Mouse (Mus musculus) forebrain, postnatal 0 days (tissue): ENCODE measurements at regions not wholly inside any gene's neighbourhood (a gene's known extent, or its start where the extent isn't known, plus 50 kb on each side); places are given as distances from the start of the nearest gene placed in this dataset.

Experiments used
- ATAC-seq: fragments of 200-750 bp; cut with Nextera tagmentation; 2 replicates; pipeline ENCODE4 v1.8.0; 2017; ENCODE audit warnings: mild to moderate bottlenecking, moderate library complexity
- DNase-seq: peaks from one replicate; pipeline ENCODE4 v3.0.0-alpha.2; 2015
- H3K27ac ChIP-seq: fragments of 300-500 bp; sonication (generic); 2 replicates; pipeline ENCODE4 v1.5.1; 2014; ENCODE audit warnings: low read depth, mild to moderate bottlenecking, antibody characterized with exemption, low read length, moderate library complexity, mixed read lengths
- H3K27me3 ChIP-seq: fragments of 300-500 bp; sonication (generic); 2 replicates; pipeline ENCODE4 v1.6.1; 2014; ENCODE audit warnings: mild to moderate bottlenecking, low read length, mixed read lengths; ENCODE audit not compliant: insufficient read depth
- H3K36me3 ChIP-seq: fragments of 300-500 bp; sonication (generic); 2 replicates; pipeline ENCODE4 v1.6.1; 2014; ENCODE audit warnings: mild to moderate bottlenecking, moderate library complexity; ENCODE audit not compliant: insufficient read depth
- H3K4me1 ChIP-seq: fragments of 300-500 bp; sonication (generic); 2 replicates; pipeline ENCODE4 v1.6.1; 2014; ENCODE audit warnings: antibody characterized with exemption; ENCODE audit not compliant: insufficient read depth
- H3K4me2 ChIP-seq: fragments of 300-500 bp; sonication (generic); 2 replicates; pipeline ENCODE4 v1.6.1; 2014; ENCODE audit warnings: low read depth, mild to moderate bottlenecking, moderate library complexity
- H3K4me3 ChIP-seq: fragments of 300-500 bp; sonication (generic); 2 replicates; pipeline ENCODE4 v1.5.1; 2014; ENCODE audit warnings: low read depth, low read length, mixed read lengths
- H3K9ac ChIP-seq: fragments of 300-500 bp; sonication (generic); 2 replicates; pipeline ENCODE4 v1.6.1; 2014; ENCODE audit warnings: mild to moderate bottlenecking
- H3K9me3 ChIP-seq: fragments of 300-500 bp; sonication (generic); 2 replicates; pipeline ENCODE4 v1.6.1; 2016; ENCODE audit warnings: low read length
- CTCF ChIP-seq: sonication (generic); IDR thresholded peaks from 2 replicates; pipeline ENCODE4 v1.5.1; 2016; ENCODE audit warnings: antibody characterized with exemption, control low read depth, low read depth
- WGBS: fragments of 180-500 bp; shearing (Covaris S2); extraction: QIAGEN DNeasy Blood & Tissue Kit; methylation state at CpG from one replicate; pipeline ENCODE4 v1.1.7; 2014; 5-methylcytosine and 5-hydroxymethylcytosine counted together

DNA sequence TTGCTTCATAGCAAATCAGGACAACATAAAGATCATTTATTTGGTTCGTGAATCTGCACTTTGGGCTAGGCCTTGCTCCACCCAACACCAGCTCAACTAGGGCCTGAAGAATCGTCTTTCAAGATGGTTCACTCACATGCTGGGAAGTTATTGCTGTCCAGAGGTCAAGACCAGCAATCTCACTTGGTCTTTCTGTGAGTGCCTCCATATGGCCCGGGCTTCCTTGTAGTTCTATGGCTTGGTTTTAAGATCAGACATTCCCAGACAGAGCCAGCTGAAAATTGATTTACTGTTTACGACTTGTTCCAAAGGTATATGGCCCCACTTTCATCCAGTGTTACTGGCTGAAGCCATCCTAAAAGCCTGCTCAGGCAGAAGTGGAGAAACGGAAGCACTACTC, 84.7 kb upstream of the Csl start:
- DNase-seq (no peak), ATAC-seq (no peak)
- Histone ChIP-seq H3K4me3 (no peak overlapping the region), H3K9ac (no peak overlapping the region), H3K27me3 (no peaks in the 10 kb centered on the region), H3K27ac (no peak overlapping the region), H3K4me2 (no peak overlapping the region), H3K9me3 (no peaks in the 10 kb centered on the region), H3K4me1 (no peaks in the 10 kb centered on the region), H3K36me3 (no peaks in the 10 kb centered on the region)
- 93% methylated on average over 5 of the region's 5 CpGs for WGBS
- no peak for TF ChIP-seq CTCF

DNA sequence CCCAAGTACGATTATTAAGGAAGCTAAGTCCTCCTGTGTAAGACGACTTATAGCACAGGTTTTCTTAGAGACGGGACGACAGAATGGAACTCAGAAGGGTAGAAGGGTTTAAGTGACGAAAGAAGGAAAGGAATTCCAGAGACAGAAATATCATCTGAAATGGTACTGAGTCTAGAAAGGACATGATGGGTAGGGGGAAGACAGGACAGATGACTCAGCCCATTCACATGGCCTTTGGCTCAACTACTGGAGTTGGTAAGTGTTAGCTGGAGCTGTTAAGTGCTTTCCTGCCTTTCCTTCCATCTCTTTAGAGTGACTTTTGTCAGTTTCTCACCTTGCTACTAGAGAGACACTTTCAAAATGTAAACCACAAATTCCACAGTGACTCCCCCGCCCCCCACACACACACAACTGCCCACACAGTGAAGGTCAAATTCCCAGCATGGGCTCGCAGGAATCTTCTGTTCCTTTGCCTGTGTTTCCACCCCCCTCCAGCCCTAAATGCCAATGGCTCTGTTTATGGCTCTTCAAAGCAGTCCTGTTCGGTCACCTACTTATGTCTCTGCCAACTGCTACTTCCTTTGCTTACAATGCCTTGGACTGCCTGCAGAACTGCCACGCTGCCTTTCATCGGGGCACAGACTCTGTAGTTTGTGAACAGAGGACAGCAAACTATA, 81.8 kb upstream of the Csl start:
- Histone ChIP-seq H3K9me3 (no peaks in the 10 kb centered on the region), H3K36me3 (no peaks in the 10 kb centered on the region), H3K27ac (no peak overlapping the region), H3K4me2 (no peak overlapping the region), H3K27me3 (no peaks in the 10 kb centered on the region), H3K4me1 (no peaks in the 10 kb centered on the region), H3K9ac (no peak overlapping the region), H3K4me3 (no peak overlapping the region)
- no peak for DNase-seq
- WGBS, result 79% methylated on average over 10 of the region's 10 CpGs
- ATAC-seq, result no peak
- no peak for TF ChIP-seq CTCF

- H3K4me1 ChIP-seq, result no peaks in the 10 kb centered on the region
- ATAC-seq (no peak), DNase-seq (no peak)
- no peak overlapping the region for H3K4me3 ChIP-seq
- no peaks in the 10 kb centered on the region for H3K36me3 ChIP-seq
- no peak overlapping the region for H3K9ac ChIP-seq
- WGBS, result 89% methylated on average over 10 of the region's 10 CpGs
- H3K27ac ChIP-seq, result no peak overlapping the region
- no peaks in the 10 kb centered on the region for H3K9me3 ChIP-seq
- H3K4me2 ChIP-seq, result no peak overlapping the region
- TF ChIP-seq CTCF, result no peak
- no peaks in the 10 kb centered on the region for H3K27me3 ChIP-seq
Measured at GRCm38 (mm10) chr10:99840179-99840876, 80.9 kb upstream of the Csl start.

GRCm38 (mm10) chr10:99836835-99837412, 77.5 kb upstream of the Csl start:
- Histone ChIP-seq H3K9me3 (no peaks in the 10 kb centered on the region), H3K4me3 (no peak overlapping the region)
- 63% methylated on average over 5 of the region's 5 CpGs for WGBS

GRCm38 (mm10) chr10:99834905-99835633, 75.6 kb upstream of the Csl start:
- 53% methylated on average over 4 of the region's 4 CpGs for WGBS
- no peaks in the 10 kb centered on the region for H3K4me1 ChIP-seq
- TF ChIP-seq CTCF, result no peak
- no peak overlapping the region for H3K4me2 ChIP-seq
- DNase-seq, result no peak
- no peaks in the 10 kb centered on the region for H3K9me3 ChIP-seq
- peak; percentile 69 for ATAC-seq
- H3K27ac ChIP-seq, result no peak overlapping the region
- no peak overlapping the region for H3K4me3 ChIP-seq
- no peaks in the 10 kb centered on the region for H3K36me3 ChIP-seq
- H3K27me3 ChIP-seq, result no peaks in the 10 kb centered on the region
- H3K9ac ChIP-seq, result no peak overlapping the region

More at GRCm38 (mm10) chr10:99836835-99837412, 77.5 kb upstream of the Csl start:
- no peak overlapping the region for H3K27ac ChIP-seq
- no peak for TF ChIP-seq CTCF
- no peak overlapping the region for H3K4me2 ChIP-seq
- no peak for ATAC-seq
- H3K27me3 ChIP-seq, result no peaks in the 10 kb centered on the region
- no peak overlapping the region for H3K9ac ChIP-seq
- no peak for DNase-seq
- no peaks in the 10 kb centered on the region for H3K36me3 ChIP-seq
- H3K4me1 ChIP-seq, result no peaks in the 10 kb centered on the region

DNA sequence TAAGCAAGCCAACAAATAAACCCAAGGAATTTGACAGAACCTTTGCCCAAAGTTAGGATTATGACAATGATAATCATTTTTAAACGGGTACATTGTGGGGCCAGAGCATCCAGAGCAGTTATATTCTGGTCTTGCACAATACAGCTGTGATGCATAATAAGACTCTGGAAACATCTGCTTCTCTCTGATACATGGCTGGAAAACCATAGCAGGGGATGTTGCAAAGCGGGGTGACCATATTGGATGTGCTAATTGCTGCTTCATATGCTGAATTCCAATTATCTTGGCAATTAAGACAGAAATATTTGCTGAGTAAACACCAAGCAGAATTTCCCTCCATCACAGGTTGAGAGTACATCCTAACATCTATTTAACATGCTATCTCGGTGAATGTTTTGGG, 70.5 kb upstream of the Csl start:
- Histone ChIP-seq H3K36me3 (no peaks in the 10 kb centered on the region), H3K4me3 (no peak overlapping the region), H3K4me1 (no peaks in the 10 kb centered on the region), H3K27ac (no peak overlapping the region), H3K4me2 (no peak overlapping the region), H3K9ac (no peak overlapping the region), H3K9me3 (no peaks in the 10 kb centered on the region), H3K27me3 (no peaks in the 10 kb centered on the region)
- 66% methylated on average over 3 of the region's 3 CpGs for WGBS
- DNase-seq (peak; percentile 19), ATAC-seq (no peak)
- no peak for TF ChIP-seq CTCF

DNA sequence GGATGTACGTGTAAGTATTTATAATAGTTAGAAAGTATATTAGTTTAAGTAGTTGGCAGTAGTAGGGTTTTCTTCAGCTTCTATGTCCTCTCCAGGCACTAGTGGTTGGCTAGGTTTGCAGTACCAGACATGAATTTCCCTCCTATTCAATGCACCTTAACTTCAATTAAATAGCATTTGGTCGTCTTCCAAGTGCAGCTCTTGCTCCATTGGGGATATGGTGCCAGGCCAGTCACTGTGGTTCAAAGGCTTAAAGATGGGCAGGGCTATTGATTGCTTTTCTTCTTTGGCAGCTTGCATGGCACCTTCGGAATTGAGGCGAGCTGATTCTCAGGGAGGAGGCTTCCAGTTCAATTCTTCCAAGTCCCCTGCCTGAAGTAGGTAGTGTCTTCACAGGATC, 68.0 kb upstream of the Csl start:
- TF ChIP-seq CTCF, result no peak
- Histone ChIP-seq H3K27ac (no peak overlapping the region), H3K27me3 (no peaks in the 10 kb centered on the region), H3K4me1 (no peaks in the 10 kb centered on the region), H3K4me2 (no peak overlapping the region), H3K9ac (no peak overlapping the region), H3K4me3 (no peak overlapping the region), H3K36me3 (no peaks in the 10 kb centered on the region), H3K9me3 (no peaks in the 10 kb centered on the region)
- DNase-seq, result no peak
- ATAC-seq, result no peak
- WGBS, result 48% methylated on average over 4 of the region's 4 CpGs
